Mouse (Mus musculus): Measurements from ENCODE around the gene Fam155a.

- TF ChIP-seq CTCF (IDR thresholded peaks at IDR 0.05; ENCODE audit: low read depth) = no peak
- TF ChIP-seq EP300 (IDR thresholded peaks at IDR 0.05; ENCODE audit: low read depth) = no peak
These were observed 532.0 kb downstream of the Fam155a start for GRCm38 (mm10) chr8:9238974-9239373.
